Mouse (Mus musculus) liver, embryonic 11.5 days (tissue): ENCODE data around the gene Trim12a. TPM values are rescaled to one million over a fixed set of nuclear protein-coding genes. Genes with fewer than 3 reads are reported as not detected.

Experiments used
- polyA plus RNA-seq: library from polyadenylated mRNA; unstranded; fragments of >200 nt; fragmentation: Nextera tagmentation; extraction: Ambion mirVana; gene quantifications from 2 replicates; pipeline ENCODE4 v1.2.1, GENCODE M21; 2014

Gene Trim12a
- polyA plus RNA-seq, 1 experiment from 2014 or later = 3.8 TPM

Other genes with a start within 250 kb of the Trim12a start
- not detected in 2 replicates for gene Olfr644, start 243.6 kb downstream of the Trim12a start, polyA plus RNA-seq
- not detected in 2 replicates for gene Olfr645, start 230.0 kb downstream of the Trim12a start, polyA plus RNA-seq
- gene Olfr646, start 210.6 kb downstream of the Trim12a start, polyA plus RNA-seq = not detected in 2 replicates
- gene Ubqln5, start 185.6 kb downstream of the Trim12a start, polyA plus RNA-seq = not detected in 2 replicates
- not detected in 2 replicates for gene Olfr643, start 178.1 kb downstream of the Trim12a start, polyA plus RNA-seq
- gene Ubqln3, start 172.2 kb downstream of the Trim12a start, polyA plus RNA-seq = not detected in 2 replicates
- not detected in 2 replicates for gene Ubqlnl, start 164.9 kb downstream of the Trim12a start, polyA plus RNA-seq
- gene Olfm5, start 150.6 kb downstream of the Trim12a start, polyA plus RNA-seq = not detected in 2 replicates
- gene Olfr648, start 132.1 kb downstream of the Trim12a start, polyA plus RNA-seq = 0.08 and 0.19 TPM in 2 replicates
- gene Olfr649, start 119.5 kb downstream of the Trim12a start, polyA plus RNA-seq = not detected in 2 replicates
- gene Trim6, start 96.7 kb downstream of the Trim12a start, polyA plus RNA-seq = 3.6 and 4.2 TPM in 2 replicates
- 1.4 and 2.1 TPM in 2 replicates for gene Trim34a, start 71.0 kb downstream of the Trim12a start, polyA plus RNA-seq
- gene Trim5, start 27.4 kb downstream of the Trim12a start, polyA plus RNA-seq = 0.47 and 0.52 TPM in 2 replicates
- gene Trim34b, start 14.0 kb upstream of the Trim12a start, polyA plus RNA-seq = 0.15 TPM in 1 of 2 replicates, not detected in the other
- 1.2 TPM in 2 replicates for gene Trim12c, start 37.9 kb upstream of the Trim12a start, polyA plus RNA-seq
- 0.06 and 0.08 TPM in 2 replicates for gene Trim30b, start 54.4 kb upstream of the Trim12a start, polyA plus RNA-seq
- 0.27 and 0.32 TPM in 2 replicates for gene Trim30c, start 85.4 kb upstream of the Trim12a start, polyA plus RNA-seq
- 1.6 and 2.3 TPM in 2 replicates for gene Trim30a, start 149.7 kb upstream of the Trim12a start, polyA plus RNA-seq
- 0.70 TPM in 2 replicates for gene Trim30d, start 192.4 kb upstream of the Trim12a start, polyA plus RNA-seq
- not detected in 2 replicates for gene Olfr651, start 234.7 kb upstream of the Trim12a start, polyA plus RNA-seq
- not detected in 2 replicates for gene Olfr652, start 245.4 kb upstream of the Trim12a start, polyA plus RNA-seq